Mouse (Mus musculus) megakaryocyte, embryonic 14.5 days (primary cell): ENCODE measurements at regions not wholly inside any gene's neighbourhood (a gene's known extent, or its start where the extent isn't known, plus 50 kb on each side); places are given as distances from the start of the nearest gene placed in this dataset.

Experiments used
- FLI1 ChIP-seq: IDR thresholded peaks from 2 replicates; pipeline ENCODE4 v1.6.1; 2012; ENCODE audit warnings: low read length, inconsistent platforms, mixed read lengths
- GATA1 ChIP-seq: IDR thresholded peaks from 3 replicates; pipeline ENCODE4 v1.6.1; 2012; ENCODE audit warnings: mixed read lengths, low read length, inconsistent platforms, borderline replicate concordance

DNA sequence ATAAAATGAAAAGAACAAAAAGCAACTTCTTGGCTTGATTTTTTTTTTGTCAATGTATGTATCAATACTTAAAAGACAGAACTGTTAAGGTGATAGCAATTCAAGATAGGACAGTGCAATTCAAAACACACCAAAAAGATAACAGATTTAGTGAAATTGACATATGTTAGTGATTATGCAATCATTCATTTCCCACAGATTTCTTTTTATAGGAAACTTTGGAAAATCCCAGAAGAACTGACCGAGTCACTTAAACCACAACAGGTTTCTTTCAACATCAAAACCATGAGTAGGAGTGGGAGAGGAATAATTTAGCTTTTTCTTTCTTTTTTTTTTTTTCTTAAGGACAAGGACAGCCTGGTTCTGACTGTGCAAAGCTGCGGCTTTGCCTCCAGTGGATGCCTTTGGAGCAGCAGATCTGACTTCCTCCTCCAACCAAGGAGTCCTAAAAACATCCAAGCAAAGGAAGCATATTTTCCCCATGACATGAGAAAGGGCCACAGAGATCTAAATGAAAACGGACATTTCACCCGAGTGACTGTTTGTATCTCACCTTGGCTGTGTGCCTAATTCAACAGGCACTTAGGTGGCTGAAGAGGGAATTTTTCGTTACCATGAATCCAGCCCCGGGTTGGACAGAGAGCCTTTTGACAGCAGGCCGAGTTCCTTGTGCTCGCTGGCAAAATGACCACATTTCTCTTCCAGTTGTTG, 463.8 kb upstream of the Zeb2 start:
- TF ChIP-seq GATA1 (no peak), FLI1 (no peak)
